Mouse (Mus musculus): ENCODE data around the gene Galntl6. TPM values are rescaled to one million over a fixed set of nuclear protein-coding genes. Genes with fewer than 3 reads are reported as not detected.

The Galntl6 gene
- polyA plus RNA-seq, 1 experiment from 2014 or later: 0.20 TPM

- WGBS (ENCODE audit: insufficient replicate concordance): 64% methylated on average over 4 of the region's 4 CpGs
- no peak overlapping the region for H3K4me3 ChIP-seq
Measured at GRCm38 (mm10) chr8:57807060-57807459, 1105.4 kb downstream of the Galntl6 start.

DNA sequence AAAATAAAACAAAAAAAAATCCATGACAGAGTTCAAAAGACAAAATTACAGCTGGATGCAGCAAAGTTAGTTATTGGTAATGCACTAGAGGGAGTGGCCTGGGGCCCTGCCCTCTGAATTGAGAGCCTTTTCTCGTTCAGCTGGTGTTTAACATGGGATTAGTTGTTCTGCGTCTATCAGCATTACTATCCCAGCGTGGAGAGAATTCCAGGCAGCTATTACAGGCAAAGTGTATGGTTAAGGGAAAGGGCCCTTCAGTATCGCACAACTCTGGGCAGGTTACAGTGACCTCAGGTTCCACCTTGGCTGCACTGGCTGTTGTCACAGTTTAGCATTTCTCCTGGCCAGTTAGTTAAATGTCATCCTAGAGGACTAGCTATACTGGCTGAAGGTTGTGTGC lies 1107.3 kb downstream of the Galntl6 start:
- ATAC-seq: no peak

More at GRCm38 (mm10) chr8:57807060-57807459, 1105.4 kb downstream of the Galntl6 start:
- Histone ChIP-seq H3K9ac (no peak overlapping the region), H3K9me3 (replicated peaks) (no peaks in the 10 kb centered on the region), H3K27me3 (replicated peaks) (no peaks in the 10 kb centered on the region; the same call in 1 of the 2 replicates), H3K27ac (no peak overlapping the region), H3K4me2 (no peak overlapping the region), H3K4me1 (no peaks in the 10 kb centered on the region), H3K36me3 (no peaks in the 10 kb centered on the region)
- ATAC-seq: no peak

GRCm38 (mm10) chr8:57803821-57804220 lies 1108.6 kb downstream of the Galntl6 start:
- Histone ChIP-seq H3K4me1 (peaks cover 9% of the 10 kb centered on the region; the same call in 1 of the 2 replicates), H3K4me3 (no peak overlapping the region), H3K9me3 (replicated peaks) (no peaks in the 10 kb centered on the region), H3K4me2 (no peak overlapping the region), H3K27ac (no peak overlapping the region), H3K9ac (no peak overlapping the region), H3K36me3 (no peaks in the 10 kb centered on the region), H3K27me3 (replicated peaks) (no peaks in the 10 kb centered on the region; the same call in 1 of the 2 replicates)
- ATAC-seq: no peak
- WGBS (ENCODE audit: insufficient replicate concordance): 76% methylated on average over 8 of the region's 8 CpGs

More for the DNA sequence above, 1107.3 kb downstream of the Galntl6 start:
- no peak overlapping the region for H3K9ac ChIP-seq
- no peak overlapping the region for H3K4me2 ChIP-seq
- H3K36me3 ChIP-seq: no peaks in the 10 kb centered on the region
- H3K4me1 ChIP-seq: 0 out of 2 replicates have a peak, but pooled peaks cover 2% of the 10 kb centered on the region
- H3K27ac ChIP-seq: no peak overlapping the region
- no peaks in the 10 kb centered on the region for H3K9me3 ChIP-seq (replicated peaks)
- H3K4me3 ChIP-seq: no peak overlapping the region
- no peaks in the 10 kb centered on the region; the same call in 1 of the 2 replicates for H3K27me3 ChIP-seq (replicated peaks)
- 72% methylated on average over 4 of the region's 4 CpGs for WGBS (ENCODE audit: insufficient replicate concordance)

- WGBS (ENCODE audit: insufficient replicate concordance): 27% methylated on average over 4 of the region's 4 CpGs
- H3K27ac ChIP-seq: no peak overlapping the region
- H3K9ac ChIP-seq: no peak overlapping the region
- H3K4me1 ChIP-seq: peaks cover 9% of the 10 kb centered on the region; the same call in 1 of the 2 replicates
- H3K4me2 ChIP-seq: 0 out of 2 replicates have a peak overlapping the region, but pooled peaks have one; percentile 20
- no peaks in the 10 kb centered on the region for H3K36me3 ChIP-seq
- ATAC-seq: no peak
- H3K27me3 ChIP-seq (replicated peaks): no peaks in the 10 kb centered on the region; the same call in 1 of the 2 replicates
- H3K4me3 ChIP-seq: no peak overlapping the region
- H3K9me3 ChIP-seq (replicated peaks): no peaks in the 10 kb centered on the region
Measured at GRCm38 (mm10) chr8:57801197-57801596, 1111.2 kb downstream of the Galntl6 start.

- Histone ChIP-seq H3K4me1 (peaks cover 9% of the 10 kb centered on the region; the same call in 1 of the 2 replicates), H3K4me3 (peak overlapping the region; percentile 40), H3K27me3 (replicated peaks) (no peaks in the 10 kb centered on the region; the same call in 1 of the 2 replicates), H3K9ac (no peak overlapping the region), H3K9me3 (replicated peaks) (no peaks in the 10 kb centered on the region), H3K36me3 (no peaks in the 10 kb centered on the region), H3K27ac (no peak overlapping the region), H3K4me2 (peak overlapping the region; percentile 63)
- 18% methylated on average over 4 of the region's 4 CpGs for WGBS (ENCODE audit: insufficient replicate concordance)
- 0 out of 2 replicates have a peak, but pooled peaks have one; percentile 54 for ATAC-seq
Measured at GRCm38 (mm10) chr8:57800327-57800726, 1112.1 kb downstream of the Galntl6 start.

DNA sequence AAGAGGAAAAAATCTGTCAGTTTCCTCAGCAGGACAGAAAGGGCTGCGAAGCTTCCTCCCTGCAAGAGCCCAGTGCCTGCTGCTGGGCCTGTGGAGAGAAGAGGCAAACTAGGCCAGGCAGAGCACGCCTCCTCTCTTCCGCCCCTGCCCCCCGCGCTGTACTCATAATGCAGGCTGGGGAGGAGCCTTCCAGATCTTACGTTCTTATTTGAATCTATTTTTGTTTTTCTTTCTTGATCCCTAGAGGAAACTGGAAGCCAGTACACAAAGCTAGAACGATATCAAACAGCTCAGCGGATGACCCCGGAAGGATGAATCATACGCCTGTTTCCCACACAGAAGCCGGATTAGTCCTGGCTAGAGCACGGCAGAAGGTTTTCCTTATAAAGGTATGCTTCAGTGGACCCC lies 1112.6 kb downstream of the Galntl6 start:
- Histone ChIP-seq H3K4me1 (peaks cover 9% of the 10 kb centered on the region; the same call in 1 of the 2 replicates), H3K9ac (peak overlapping the region; percentile 40), H3K27ac (0 out of 2 replicates have a peak overlapping the region, but pooled peaks have one; percentile 18), H3K4me3 (peak overlapping the region; percentile 40), H3K27me3 (replicated peaks) (no peaks in the 10 kb centered on the region; the same call in 1 of the 2 replicates), H3K36me3 (no peaks in the 10 kb centered on the region), H3K9me3 (replicated peaks) (no peaks in the 10 kb centered on the region), H3K4me2 (peak overlapping the region; percentile 63)
- 7% methylated on average over 12 of the region's 12 CpGs for WGBS (ENCODE audit: insufficient replicate concordance)
- peak; percentile 66; the same call in 1 of the 2 replicates for ATAC-seq

- no peak overlapping the region for H3K9ac ChIP-seq
- ATAC-seq: no peak
- no peak overlapping the region for H3K4me3 ChIP-seq
- H3K27me3 ChIP-seq (replicated peaks): no peaks in the 10 kb centered on the region
- H3K9me3 ChIP-seq (replicated peaks): no peaks in the 10 kb centered on the region
- H3K27ac ChIP-seq: no peak overlapping the region
- H3K4me1 ChIP-seq: no peaks in the 10 kb centered on the region
- WGBS (ENCODE audit: insufficient replicate concordance): 44% methylated on average over 4 of the region's 4 CpGs
- no peak overlapping the region for H3K4me2 ChIP-seq
- no peaks in the 10 kb centered on the region for H3K36me3 ChIP-seq
Measured at GRCm38 (mm10) chr8:57793455-57793854, 1119.0 kb downstream of the Galntl6 start.

DNA sequence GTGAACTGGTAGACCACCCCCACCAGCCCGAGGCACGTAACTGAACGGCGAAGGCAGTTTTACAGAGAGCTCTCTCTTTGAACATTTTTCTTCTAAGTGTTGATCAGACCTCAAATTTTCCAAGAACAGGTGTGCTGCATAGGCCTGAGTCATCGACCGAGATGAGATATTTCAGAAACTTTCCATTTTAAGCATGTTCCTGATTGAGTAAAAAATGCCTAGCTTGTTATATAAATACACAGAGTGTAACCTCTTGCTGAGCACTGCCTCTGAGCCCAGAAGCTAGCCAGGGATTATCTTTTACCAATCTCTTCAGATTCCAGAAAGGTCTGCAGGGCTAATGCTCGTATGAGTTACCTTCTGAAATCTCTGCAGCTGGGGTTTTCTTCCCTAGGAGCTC lies 1120.2 kb downstream of the Galntl6 start:
- Histone ChIP-seq H3K36me3 (no peaks in the 10 kb centered on the region), H3K4me3 (no peak overlapping the region), H3K27ac (no peak overlapping the region), H3K9me3 (replicated peaks) (no peaks in the 10 kb centered on the region), H3K4me2 (no peak overlapping the region), H3K9ac (no peak overlapping the region), H3K4me1 (no peaks in the 10 kb centered on the region), H3K27me3 (replicated peaks) (no peaks in the 10 kb centered on the region)
- 71% methylated on average over 7 of the region's 7 CpGs for WGBS (ENCODE audit: insufficient replicate concordance)
- no peak for ATAC-seq

GRCm38 (mm10) chr8:57791309-57791721 lies 1121.1 kb downstream of the Galntl6 start:
- no peaks in the 10 kb centered on the region for H3K27me3 ChIP-seq (replicated peaks)
- H3K4me3 ChIP-seq: no peak overlapping the region
- H3K9ac ChIP-seq: no peak overlapping the region
- no peak for ATAC-seq
- H3K9me3 ChIP-seq (replicated peaks): no peaks in the 10 kb centered on the region
- no peaks in the 10 kb centered on the region for H3K36me3 ChIP-seq
- H3K4me2 ChIP-seq: no peak overlapping the region
- H3K4me1 ChIP-seq: no peaks in the 10 kb centered on the region
- no peak overlapping the region for H3K27ac ChIP-seq
- 30% methylated on average over 5 of the region's 5 CpGs for WGBS (ENCODE audit: insufficient replicate concordance)

DNA sequence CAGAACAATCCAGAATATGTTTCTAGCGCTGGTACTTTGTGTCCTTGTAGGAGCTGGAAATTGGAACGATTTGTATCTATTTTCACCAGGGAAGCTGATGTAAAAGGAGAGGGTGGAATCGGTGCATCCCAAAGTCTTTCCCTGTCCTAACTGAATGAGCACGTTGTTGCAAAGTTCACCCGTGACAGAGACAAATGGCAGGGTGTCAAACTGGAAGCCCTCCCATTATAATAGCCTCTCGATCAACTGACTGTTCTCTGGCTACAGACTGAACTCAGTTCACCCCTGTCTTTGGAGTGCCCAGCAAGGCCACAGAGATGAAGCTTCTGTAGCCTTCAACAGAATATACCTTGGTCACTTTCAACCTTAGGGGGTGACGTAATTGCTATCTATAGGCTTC lies 1132.9 kb downstream of the Galntl6 start:
- Histone ChIP-seq H3K4me3 (no peak overlapping the region), H3K4me1 (no peaks in the 10 kb centered on the region), H3K9ac (no peak overlapping the region), H3K4me2 (no peak overlapping the region), H3K9me3 (replicated peaks) (no peaks in the 10 kb centered on the region), H3K27ac (no peak overlapping the region), H3K36me3 (no peaks in the 10 kb centered on the region), H3K27me3 (replicated peaks) (no peaks in the 10 kb centered on the region)
- ATAC-seq: no peak
- WGBS (ENCODE audit: insufficient replicate concordance): 65% methylated on average over 7 of the region's 7 CpGs

- Histone ChIP-seq H3K4me1 (no peaks in the 10 kb centered on the region), H3K27ac (no peak overlapping the region), H3K4me2 (no peak overlapping the region), H3K4me3 (no peak overlapping the region), H3K9me3 (replicated peaks) (no peaks in the 10 kb centered on the region), H3K27me3 (replicated peaks) (no peaks in the 10 kb centered on the region), H3K9ac (no peak overlapping the region), H3K36me3 (no peaks in the 10 kb centered on the region)
- 57% methylated on average over 7 of the region's 7 CpGs for WGBS (ENCODE audit: insufficient replicate concordance)
- ATAC-seq: no peak
Measured at GRCm38 (mm10) chr8:57777988-57778721, 1134.3 kb downstream of the Galntl6 start.

DNA sequence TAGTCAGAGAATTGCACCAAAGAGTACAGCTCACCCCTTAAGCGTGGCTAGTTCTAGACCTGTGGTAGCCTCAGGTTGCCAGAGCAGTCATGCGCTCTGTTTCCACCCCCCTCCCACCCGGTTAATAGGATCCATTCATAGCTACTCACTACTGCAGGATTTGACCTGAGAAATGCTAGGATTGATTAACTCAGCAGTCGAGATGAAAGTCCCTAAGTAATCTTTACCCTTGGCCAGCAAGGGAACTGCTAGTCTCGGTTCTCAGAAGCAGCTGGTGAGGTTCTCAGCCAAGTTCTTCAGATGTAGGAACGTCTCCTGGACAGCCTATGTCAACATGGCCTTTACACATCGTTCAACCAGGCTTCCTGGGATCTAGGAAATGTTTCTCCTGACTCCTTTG lies 1135.7 kb downstream of the Galntl6 start:
- no peak for ATAC-seq
- H3K4me1 ChIP-seq: no peaks in the 10 kb centered on the region
- H3K4me2 ChIP-seq: no peak overlapping the region
- no peaks in the 10 kb centered on the region for H3K9me3 ChIP-seq (replicated peaks)
- no peak overlapping the region for H3K9ac ChIP-seq
- no peaks in the 10 kb centered on the region for H3K36me3 ChIP-seq
- WGBS (ENCODE audit: insufficient replicate concordance): 50% methylated on average over 7 of the region's 7 CpGs
- H3K27me3 ChIP-seq (replicated peaks): no peaks in the 10 kb centered on the region
- H3K4me3 ChIP-seq: no peak overlapping the region
- H3K27ac ChIP-seq: no peak overlapping the region
